Mouse (Mus musculus): ENCODE measurements around the gene Myo10. TPM values are rescaled to one million over a fixed set of nuclear protein-coding genes. Genes with fewer than 3 reads are reported as not detected.

Myo10 gene
- polyA plus RNA-seq, 1 experiment from 2014 or later = 66.3 TPM

- Histone ChIP-seq H3K4me1 (peaks cover 54% of the 10 kb centered on the region), H3K27me3 (ENCODE audit: poor library complexity, severe bottlenecking) (peaks cover 86% of the 10 kb centered on the region), H3K36me3 (replicated peaks) (peaks cover 13% of the 10 kb centered on the region), H3K27ac (0 out of 2 replicates have a peak overlapping the region, but pooled peaks have one; percentile 2), H3K9me3 (no peaks in the 10 kb centered on the region), H3K4me3 (no peak overlapping the region)
- 39% methylated on average over 16 of the region's 16 CpGs for WGBS
- no peak for DNase-seq (ENCODE audit: extremely low spot score, low spot score)
Measured at GRCm38 (mm10) chr15:25669283-25670247, 47.2 kb downstream of the Myo10 start.

- 51% methylated on average over 6 of the region's 6 CpGs for WGBS
Measured at GRCm38 (mm10) chr15:25673231-25673980, 51.1 kb downstream of the Myo10 start.

GRCm38 (mm10) chr15:25674099-25674931 is 52.0 kb downstream of the Myo10 start:
- peaks cover 6% of the 10 kb centered on the region; the same call in 1 of the 2 replicates for H3K9me3 ChIP-seq
- H3K27ac ChIP-seq = no peak overlapping the region
- DNase-seq (ENCODE audit: extremely low spot score, low spot score) = no peak
- no peak overlapping the region for H3K4me3 ChIP-seq
- peaks cover 90% of the 10 kb centered on the region for H3K27me3 ChIP-seq (ENCODE audit: poor library complexity, severe bottlenecking)
- H3K36me3 ChIP-seq (replicated peaks) = no peaks in the 10 kb centered on the region
- peaks cover 71% of the 10 kb centered on the region for H3K4me1 ChIP-seq
- 88% methylated on average over 17 of the region's 17 CpGs for WGBS

More at GRCm38 (mm10) chr15:25673231-25673980, 51.1 kb downstream of the Myo10 start:
- Histone ChIP-seq H3K9me3 (peaks cover 6% of the 10 kb centered on the region; the same call in 1 of the 2 replicates), H3K36me3 (replicated peaks) (no peaks in the 10 kb centered on the region), H3K27me3 (ENCODE audit: poor library complexity, severe bottlenecking) (peaks cover 86% of the 10 kb centered on the region), H3K4me1 (peaks cover 73% of the 10 kb centered on the region), H3K4me3 (no peak overlapping the region), H3K27ac (peak overlapping the region; percentile 44)
- DNase-seq (ENCODE audit: extremely low spot score, low spot score) = no peak

- 92% methylated on average over 4 of the region's 4 CpGs for WGBS
- peaks cover 94% of the 10 kb centered on the region for H3K27me3 ChIP-seq (ENCODE audit: poor library complexity, severe bottlenecking)
- H3K9me3 ChIP-seq = peaks cover 6% of the 10 kb centered on the region; the same call in 1 of the 2 replicates
- H3K4me3 ChIP-seq = no peak overlapping the region
- no peaks in the 10 kb centered on the region for H3K36me3 ChIP-seq (replicated peaks)
- H3K27ac ChIP-seq = no peak overlapping the region
- DNase-seq (ENCODE audit: extremely low spot score, low spot score) = no peak
- H3K4me1 ChIP-seq = peaks cover 71% of the 10 kb centered on the region
Measured at GRCm38 (mm10) chr15:25674932-25675250, 52.6 kb downstream of the Myo10 start.

- Histone ChIP-seq H3K36me3 (replicated peaks) (no peaks in the 10 kb centered on the region), H3K27me3 (ENCODE audit: poor library complexity, severe bottlenecking) (peaks cover 93% of the 10 kb centered on the region), H3K4me3 (no peak overlapping the region), H3K27ac (no peak overlapping the region), H3K4me1 (peaks cover 71% of the 10 kb centered on the region), H3K9me3 (peaks cover 6% of the 10 kb centered on the region; the same call in 1 of the 2 replicates)
- no peak for DNase-seq (ENCODE audit: extremely low spot score, low spot score)
- WGBS = 92% methylated on average over 11 of the region's 11 CpGs
Measured at GRCm38 (mm10) chr15:25675359-25675758, 53.0 kb downstream of the Myo10 start.

GRCm38 (mm10) chr15:25676056-25676785 is 53.9 kb downstream of the Myo10 start:
- Histone ChIP-seq H3K36me3 (replicated peaks) (no peaks in the 10 kb centered on the region), H3K4me3 (no peak overlapping the region), H3K27me3 (ENCODE audit: poor library complexity, severe bottlenecking) (peaks cover 86% of the 10 kb centered on the region), H3K27ac (no peak overlapping the region), H3K9me3 (peaks cover 6% of the 10 kb centered on the region; the same call in 1 of the 2 replicates), H3K4me1 (peaks cover 71% of the 10 kb centered on the region)
- WGBS = 86% methylated on average over 13 of the region's 13 CpGs
- no peak for DNase-seq (ENCODE audit: extremely low spot score, low spot score)

- Histone ChIP-seq H3K27ac (no peak overlapping the region), H3K27me3 (ENCODE audit: poor library complexity, severe bottlenecking) (peaks cover 62% of the 10 kb centered on the region), H3K36me3 (replicated peaks) (no peaks in the 10 kb centered on the region), H3K4me1 (peaks cover 62% of the 10 kb centered on the region), H3K9me3 (peaks cover 6% of the 10 kb centered on the region; the same call in 1 of the 2 replicates), H3K4me3 (no peak overlapping the region)
- no peak for DNase-seq (ENCODE audit: extremely low spot score, low spot score)
- WGBS = 75% methylated on average over 3 of the region's 3 CpGs
Measured at GRCm38 (mm10) chr15:25679081-25679480, 56.8 kb downstream of the Myo10 start.

GRCm38 (mm10) chr15:25679616-25680015 is 57.3 kb downstream of the Myo10 start:
- WGBS = 83% methylated on average over 4 of the region's 4 CpGs
- H3K9me3 ChIP-seq = peaks cover 6% of the 10 kb centered on the region; the same call in 1 of the 2 replicates
- no peaks in the 10 kb centered on the region for H3K36me3 ChIP-seq (replicated peaks)
- no peak for DNase-seq (ENCODE audit: extremely low spot score, low spot score)
- no peak overlapping the region for H3K4me3 ChIP-seq
- H3K4me1 ChIP-seq = peaks cover 57% of the 10 kb centered on the region
- no peak overlapping the region for H3K27ac ChIP-seq
- H3K27me3 ChIP-seq (ENCODE audit: poor library complexity, severe bottlenecking) = peaks cover 58% of the 10 kb centered on the region

- DNase-seq (ENCODE audit: extremely low spot score, low spot score) = no peak
- H3K4me1 ChIP-seq = peaks cover 52% of the 10 kb centered on the region
Measured at GRCm38 (mm10) chr15:25680269-25680818, 58.0 kb downstream of the Myo10 start.

GRCm38 (mm10) chr15:25682953-25683507 is 60.7 kb downstream of the Myo10 start:
- peaks cover 36% of the 10 kb centered on the region for H3K4me1 ChIP-seq
- no peaks in the 10 kb centered on the region for H3K9me3 ChIP-seq
- H3K27ac ChIP-seq = peak overlapping the region; percentile 1; the same call in 1 of the 2 replicates
- H3K27me3 ChIP-seq (ENCODE audit: poor library complexity, severe bottlenecking) = peaks cover 24% of the 10 kb centered on the region
- WGBS = 68% methylated on average over 13 of the region's 13 CpGs
- no peaks in the 10 kb centered on the region for H3K36me3 ChIP-seq (replicated peaks)
- no peak overlapping the region for H3K4me3 ChIP-seq
- no peak for DNase-seq (ENCODE audit: extremely low spot score, low spot score)

More at GRCm38 (mm10) chr15:25680269-25680818, 58.0 kb downstream of the Myo10 start:
- Histone ChIP-seq H3K9me3 (peaks cover 3% of the 10 kb centered on the region; the same call in 1 of the 2 replicates), H3K36me3 (replicated peaks) (no peaks in the 10 kb centered on the region), H3K27ac (no peak overlapping the region), H3K27me3 (ENCODE audit: poor library complexity, severe bottlenecking) (peaks cover 51% of the 10 kb centered on the region), H3K4me3 (no peak overlapping the region)
- WGBS = 76% methylated on average over 10 of the region's 10 CpGs

- Histone ChIP-seq H3K9me3 (no peaks in the 10 kb centered on the region), H3K27ac (no peak overlapping the region), H3K4me1 (peaks cover 37% of the 10 kb centered on the region), H3K4me3 (no peak overlapping the region), H3K27me3 (ENCODE audit: poor library complexity, severe bottlenecking) (peaks cover 22% of the 10 kb centered on the region), H3K36me3 (replicated peaks) (no peaks in the 10 kb centered on the region)
- DNase-seq (ENCODE audit: extremely low spot score, low spot score) = no peak
- WGBS = 93% methylated on average over 9 of the region's 9 CpGs
Measured at GRCm38 (mm10) chr15:25685186-25685585, 62.9 kb downstream of the Myo10 start.
